Mouse (Mus musculus) bone marrow macrophage, adult 2 months (primary cell): ENCODE measurements around the gene AU040320. TPM values are rescaled to one million over a fixed set of nuclear protein-coding genes. Genes with fewer than 3 reads are reported as not detected.

ENCODE experiments used
- H3K27ac ChIP-seq: 2 replicates; pipeline ENCODE4 v1.5.1; 2012; ENCODE audit warnings: low read depth, low read length; ENCODE audit not compliant: insufficient read depth
- H3K4me1 ChIP-seq: 2 replicates; pipeline ENCODE4 v1.6.1; 2012; ENCODE audit warnings: low read length; ENCODE audit not compliant: control insufficient read depth, insufficient read depth
- H3K4me3 ChIP-seq: 2 replicates; pipeline ENCODE4 v1.5.1; 2012; ENCODE audit warnings: mild to moderate bottlenecking, low read length, moderate library complexity; ENCODE audit not compliant: insufficient read depth
- CTCF ChIP-seq: IDR thresholded peaks from 2 replicates; pipeline ENCODE4 v1.5.1; 2012; ENCODE audit warnings: low read depth, mild to moderate bottlenecking, low read length, moderate library complexity
- POLR2A ChIP-seq: IDR thresholded peaks from 2 replicates; pipeline ENCODE4 v1.6.1; 2012; ENCODE audit warnings: mild to moderate bottlenecking, low read depth, low read length, borderline replicate concordance
- polyA plus RNA-seq: library from polyadenylated mRNA; stranded (reverse); fragments of >200 nt; gene quantifications from 2 replicates; pipeline ENCODE4 v1.2.4, GENCODE M21; 2012; ENCODE audit not compliant: missing spikeins, insufficient read depth, insufficient read length

Gene AU040320
- polyA plus RNA-seq, 1 experiment, result 25.3 TPM

GRCm38 (mm10) chr4:126736001-126736414 is 17.3 kb upstream of the AU040320 start, which contains the start of gene Tfap2e:
Gene Tfap2e (minus strand): TSS chr4:126736240.
- Histone ChIP-seq H3K4me1 (no peaks in the 10 kb centered on the region), H3K27ac (no peak within 1 kb of the TSS), H3K4me3 (peak within 1 kb of the TSS; percentile 8; the same call in 1 of the 2 replicates)
- TF ChIP-seq CTCF, result no peak
- no peak for TF ChIP-seq POLR2A

GRCm38 (mm10) chr4:126739966-126740676 is 13.2 kb upstream of the AU040320 start:
- Histone ChIP-seq H3K4me1 (no peaks in the 10 kb centered on the region), H3K27ac (no peak overlapping the region), H3K4me3 (no peak overlapping the region)
- TF ChIP-seq POLR2A (no peak), CTCF (peak; percentile 51; the same call in 1 of the 2 replicates)

GRCm38 (mm10) chr4:126741448-126741847 is 11.9 kb upstream of the AU040320 start:
- Histone ChIP-seq H3K4me3 (no peak overlapping the region), H3K4me1 (no peaks in the 10 kb centered on the region), H3K27ac (no peak overlapping the region)
- TF ChIP-seq CTCF, result peak; percentile 70
- TF ChIP-seq POLR2A, result no peak

GRCm38 (mm10) chr4:126742976-126743375 is 10.4 kb upstream of the AU040320 start:
- no peak overlapping the region for H3K4me3 ChIP-seq

GRCm38 (mm10) chr4:126743713-126744112 is 9.6 kb upstream of the AU040320 start:
- TF ChIP-seq CTCF, result no peak
- no peak for TF ChIP-seq POLR2A
- Histone ChIP-seq H3K4me1 (no peaks in the 10 kb centered on the region), H3K4me3 (no peak overlapping the region), H3K27ac (no peak overlapping the region)

More at GRCm38 (mm10) chr4:126742976-126743375, 10.4 kb upstream of the AU040320 start:
- no peak for TF ChIP-seq CTCF
- no peaks in the 10 kb centered on the region for H3K4me1 ChIP-seq
- no peak overlapping the region for H3K27ac ChIP-seq

GRCm38 (mm10) chr4:126744831-126745230 is 8.5 kb upstream of the AU040320 start:
- no peak overlapping the region for H3K4me3 ChIP-seq
- H3K4me1 ChIP-seq, result no peaks in the 10 kb centered on the region
- no peak for TF ChIP-seq POLR2A
- no peak for TF ChIP-seq CTCF
- no peak overlapping the region for H3K27ac ChIP-seq

- Histone ChIP-seq H3K27ac (no peak overlapping the region), H3K4me3 (no peak overlapping the region), H3K4me1 (no peaks in the 10 kb centered on the region)
- TF ChIP-seq CTCF (peak; percentile 78; the same call in 1 of the 2 replicates), POLR2A (no peak)
Observed at GRCm38 (mm10) chr4:126745506-126746193, 7.7 kb upstream of the AU040320 start.

GRCm38 (mm10) chr4:126746194-126746840 is 7.0 kb upstream of the AU040320 start:
- TF ChIP-seq CTCF, result no peak
- TF ChIP-seq POLR2A, result no peak

GRCm38 (mm10) chr4:126748381-126748780 is 5.0 kb upstream of the AU040320 start:
- Histone ChIP-seq H3K4me1 (no peaks in the 10 kb centered on the region), H3K27ac (no peak overlapping the region), H3K4me3 (no peak overlapping the region)
- TF ChIP-seq POLR2A, result no peak
- TF ChIP-seq CTCF, result no peak

More at GRCm38 (mm10) chr4:126746194-126746840, 7.0 kb upstream of the AU040320 start:
- no peak overlapping the region for H3K4me3 ChIP-seq
- H3K4me1 ChIP-seq, result no peaks in the 10 kb centered on the region
- no peak overlapping the region for H3K27ac ChIP-seq

- H3K4me3 ChIP-seq, result no peak overlapping the region
- no peak overlapping the region for H3K27ac ChIP-seq
- H3K4me1 ChIP-seq, result no peaks in the 10 kb centered on the region
- TF ChIP-seq CTCF (no peak), POLR2A (no peak)
Observed at GRCm38 (mm10) chr4:126749553-126749952, 3.8 kb upstream of the AU040320 start.
